Mouse (Mus musculus) thymus, adult 2 months (tissue): ENCODE data around the gene Sh3rf1. TPM values are rescaled to one million over a fixed set of nuclear protein-coding genes. Genes with fewer than 3 reads are reported as not detected.

Experiments used
- DNase-seq: peaks from one replicate; pipeline ENCODE4 v3.0.0; 2021
- H3K27ac ChIP-seq: fragments of 200-500 bp; 2 replicates; pipeline ENCODE4 v1.5.1; 2012; ENCODE audit warnings: low read length, control low read depth; ENCODE audit not compliant: control insufficient read depth, insufficient read depth
- H3K27me3 ChIP-seq: fragments of 200-500 bp; 2 replicates; pipeline ENCODE4 v1.6.1; 2012; ENCODE audit warnings: mild to moderate bottlenecking, low read length, moderate library complexity, mixed read lengths; ENCODE audit not compliant: control insufficient read depth, insufficient read depth
- H3K36me3 ChIP-seq: fragments of 200-500 bp; 2 replicates; pipeline ENCODE4 v1.6.1; 2012; ENCODE audit warnings: mild to moderate bottlenecking, low read length, moderate library complexity; ENCODE audit not compliant: control insufficient read depth, insufficient read depth
- H3K4me1 ChIP-seq: fragments of 200-500 bp; replicated peaks from 2 replicates; pipeline ENCODE4 v1.6.1; 2012; ENCODE audit warnings: low read length; ENCODE audit not compliant: control insufficient read depth, insufficient read depth
- H3K4me3 ChIP-seq: fragments of 200-500 bp; 2 replicates; pipeline ENCODE4 v1.5.1; 2012; ENCODE audit warnings: mild to moderate bottlenecking, low read length, control low read depth, moderate library complexity; ENCODE audit not compliant: control insufficient read depth, insufficient read depth
- CTCF ChIP-seq: fragments of 200-500 bp; IDR thresholded peaks from 2 replicates; pipeline ENCODE4 v1.5.1; 2012; ENCODE audit warnings: mild to moderate bottlenecking, control low read depth, low read length, moderate library complexity, borderline replicate concordance; ENCODE audit not compliant: control insufficient read depth, poor library complexity, insufficient read depth; ENCODE audit errors: extremely low read depth
- POLR2A ChIP-seq: fragments of 200-500 bp; IDR thresholded peaks from 2 replicates; pipeline ENCODE4 v1.6.1; 2012; ENCODE audit warnings: mild to moderate bottlenecking, low read length, control low read depth, moderate library complexity; ENCODE audit not compliant: control insufficient read depth, poor library complexity, insufficient read depth; ENCODE audit errors: extremely low read depth
- WGBS: fragments of 180-500 bp; shearing (Covaris S2); methylation state at CpG from one replicate; pipeline ENCODE4 v1.1.7; 2018; 5-methylcytosine and 5-hydroxymethylcytosine counted together
- polyA plus RNA-seq: library from polyadenylated mRNA; depleted of rRNA; stranded (reverse); fragments of >200 nt; gene quantifications from 2 replicates; pipeline ENCODE4 v1.2.3, GENCODE M21; 2012; rRNA removed

Sh3rf1 gene
- 7.6 and 9.4 TPM in 2 replicates for polyA plus RNA-seq

- no peak within 1 kb of the TSS for H3K27ac ChIP-seq
- DNase-seq, result peak; percentile 86
- peaks cover 15% of the 10 kb centered on the region for H3K4me1 ChIP-seq
- H3K27me3 ChIP-seq, result no peaks in the 10 kb centered on the region
- TF ChIP-seq CTCF, result peak; percentile 73
- TF ChIP-seq POLR2A, result peak; percentile 55; the same call in 1 of the 2 replicates
- H3K4me3 ChIP-seq, result peak within 1 kb of the TSS; percentile 93
- H3K36me3 ChIP-seq, result no peaks in the 10 kb centered on the region
- WGBS, result under 1% methylated on average over 84 of the region's 84 CpGs
Observed at GRCm38 (mm10) chr8:61223729-61224379, at the start of gene Sh3rf1. Gene Sh3rf1, plus strand, starts transcription at chr8:61223872.

GRCm38 (mm10) chr8:61173921-61174492, 49.7 kb upstream of the Sh3rf1 start:
- no peak for TF ChIP-seq POLR2A
- TF ChIP-seq CTCF, result no peak
- Histone ChIP-seq H3K4me1 (no peaks in the 10 kb centered on the region; the same call in 1 of the 2 replicates), H3K36me3 (no peaks in the 10 kb centered on the region), H3K4me3 (no peak overlapping the region), H3K27ac (no peak overlapping the region), H3K27me3 (no peaks in the 10 kb centered on the region)
- WGBS, result 95% methylated on average over 7 of the region's 7 CpGs
- no peak for DNase-seq

- Histone ChIP-seq H3K4me1 (no peaks in the 10 kb centered on the region; the same call in 1 of the 2 replicates), H3K27ac (no peak overlapping the region), H3K36me3 (no peaks in the 10 kb centered on the region), H3K4me3 (no peak overlapping the region), H3K27me3 (no peaks in the 10 kb centered on the region)
- no peak for DNase-seq
- 55% methylated on average over 2 of the region's 2 CpGs for WGBS
- TF ChIP-seq CTCF (no peak), POLR2A (no peak)
Observed at GRCm38 (mm10) chr8:61175876-61176275, 47.8 kb upstream of the Sh3rf1 start.

GRCm38 (mm10) chr8:61177680-61178593, 45.7 kb upstream of the Sh3rf1 start:
- no peak for DNase-seq
- Histone ChIP-seq H3K36me3 (no peaks in the 10 kb centered on the region), H3K27me3 (no peaks in the 10 kb centered on the region), H3K4me3 (no peak overlapping the region), H3K4me1 (no peaks in the 10 kb centered on the region; the same call in 1 of the 2 replicates), H3K27ac (no peak overlapping the region)
- WGBS, result 49% methylated on average over 12 of the region's 12 CpGs
- TF ChIP-seq POLR2A (no peak), CTCF (no peak)

GRCm38 (mm10) chr8:61178594-61179140, 45.0 kb upstream of the Sh3rf1 start:
- Histone ChIP-seq H3K4me1 (no peaks in the 10 kb centered on the region; the same call in 1 of the 2 replicates), H3K27me3 (no peaks in the 10 kb centered on the region), H3K27ac (no peak overlapping the region), H3K36me3 (no peaks in the 10 kb centered on the region), H3K4me3 (no peak overlapping the region)
- 95% methylated on average over 11 of the region's 11 CpGs for WGBS
- no peak for TF ChIP-seq POLR2A
- TF ChIP-seq CTCF, result no peak
- no peak for DNase-seq

GRCm38 (mm10) chr8:61181592-61181991, 42.1 kb upstream of the Sh3rf1 start:
- TF ChIP-seq CTCF (no peak), POLR2A (no peak)
- Histone ChIP-seq H3K27ac (no peak overlapping the region), H3K27me3 (no peaks in the 10 kb centered on the region), H3K4me1 (no peaks in the 10 kb centered on the region; the same call in 1 of the 2 replicates), H3K4me3 (no peak overlapping the region), H3K36me3 (no peaks in the 10 kb centered on the region)
- 94% methylated on average over 2 of the region's 2 CpGs for WGBS
- no peak for DNase-seq
